Mouse (Mus musculus) thymus, postnatal 4 days (tissue): ENCODE data around the gene Ptpn1.

ENCODE experiments used
- DNase-seq: peaks from one replicate; pipeline ENCODE4 v3.0.0; 2021

Gene Ptpn1

DNA sequence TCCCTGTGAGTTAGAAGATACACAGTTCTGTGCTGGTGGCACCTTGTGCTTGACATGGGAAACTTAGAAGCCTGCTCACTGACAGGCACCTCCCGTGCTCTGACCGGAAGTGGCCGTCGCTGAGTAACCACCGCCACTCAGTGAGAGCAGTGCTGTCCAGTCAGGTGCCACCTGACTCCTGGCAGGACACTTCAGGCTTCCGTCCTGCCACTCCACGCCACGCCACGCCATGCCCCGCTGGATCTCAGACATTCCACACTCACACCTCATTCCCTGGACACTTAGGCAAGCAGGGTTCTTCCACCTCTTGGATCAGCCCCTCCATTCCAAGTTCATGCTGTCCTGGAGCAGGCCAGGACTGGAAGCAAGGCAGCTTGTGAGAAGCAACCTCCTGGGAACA lies 46.4 kb downstream of the Ptpn1 start:
- DNase-seq = no peak

DNA sequence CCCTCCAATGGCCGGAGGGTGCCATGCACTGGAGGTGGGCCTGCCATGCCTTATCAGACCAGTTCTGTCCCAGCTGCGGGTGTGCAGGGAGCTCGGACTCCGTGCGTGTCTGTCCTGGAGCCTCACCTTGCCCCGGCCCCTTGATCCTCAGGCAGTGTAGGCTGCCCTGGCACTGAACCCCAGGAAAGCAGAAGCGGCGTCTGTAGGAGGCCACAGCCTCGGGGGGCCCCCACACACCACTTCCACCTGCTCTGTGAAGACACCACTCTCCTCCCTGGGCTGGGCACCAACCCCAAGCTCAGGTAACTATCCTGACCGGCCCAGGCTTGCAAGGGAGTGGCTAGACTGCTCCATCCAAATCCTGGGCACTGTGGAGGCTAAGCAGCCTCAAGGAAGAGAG lies 48.5 kb downstream of the Ptpn1 start:
- DNase-seq = no peak

DNA sequence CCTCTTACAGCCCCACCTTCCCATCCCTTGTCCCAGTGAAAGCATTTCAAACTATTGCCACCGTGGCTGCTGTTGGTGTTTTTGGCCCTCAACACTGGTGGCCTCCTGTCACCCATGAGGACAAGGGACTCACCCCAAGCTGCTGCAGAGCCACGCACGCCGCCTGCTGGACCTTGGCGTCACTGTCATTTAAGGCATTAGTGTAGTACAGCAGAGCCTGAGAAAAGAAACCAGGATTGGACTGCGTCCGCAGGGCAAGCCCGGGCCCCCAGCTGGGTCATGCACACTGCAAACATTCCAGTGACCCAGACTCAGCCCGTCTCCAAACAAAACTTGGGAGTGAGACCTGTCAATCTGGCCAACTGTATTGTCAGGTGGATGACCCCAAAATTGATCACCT lies 50.8 kb downstream of the Ptpn1 start:
- no peak for DNase-seq

DNA sequence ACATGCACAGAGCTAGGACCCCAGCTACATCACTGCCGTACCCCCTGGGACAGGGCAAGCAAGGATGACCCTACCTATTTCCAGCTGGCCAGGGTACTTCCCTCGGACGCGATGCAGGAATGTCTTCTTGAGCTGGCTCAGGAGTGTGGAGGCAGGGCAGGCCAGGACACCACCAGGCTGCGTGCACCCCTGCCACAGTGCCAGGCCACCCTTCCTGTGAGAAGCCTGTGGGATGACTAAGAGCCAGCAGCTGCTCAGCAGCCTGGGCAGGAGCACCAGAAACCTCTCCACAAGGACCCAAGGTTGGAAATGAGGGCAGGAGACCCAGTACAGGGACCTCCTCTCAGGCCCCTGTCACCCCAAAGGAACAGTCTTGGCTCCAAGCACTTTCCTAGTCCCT lies 52.5 kb downstream of the Ptpn1 start:
- DNase-seq = no peak

DNA sequence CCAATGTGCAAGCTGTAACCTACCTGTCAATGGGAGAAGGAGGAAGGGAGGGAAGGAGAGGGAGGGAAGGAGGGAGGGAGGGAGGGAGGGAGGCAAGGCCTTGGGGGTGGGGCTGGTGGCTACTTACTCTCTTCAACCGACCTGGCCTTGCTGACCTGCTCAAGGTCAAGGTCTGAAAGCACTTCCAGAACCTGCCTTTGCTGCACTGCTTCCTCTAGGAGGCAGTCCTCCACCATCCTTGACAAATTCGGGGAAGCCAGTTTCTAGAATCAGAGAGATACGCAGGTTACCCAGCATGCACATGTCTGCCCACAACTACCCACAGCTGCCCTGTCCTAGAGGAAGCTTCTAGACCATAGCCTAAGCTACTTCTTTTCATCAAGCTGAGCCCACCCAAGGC lies 53.1 kb downstream of the Ptpn1 start:
- DNase-seq = no peak

DNA sequence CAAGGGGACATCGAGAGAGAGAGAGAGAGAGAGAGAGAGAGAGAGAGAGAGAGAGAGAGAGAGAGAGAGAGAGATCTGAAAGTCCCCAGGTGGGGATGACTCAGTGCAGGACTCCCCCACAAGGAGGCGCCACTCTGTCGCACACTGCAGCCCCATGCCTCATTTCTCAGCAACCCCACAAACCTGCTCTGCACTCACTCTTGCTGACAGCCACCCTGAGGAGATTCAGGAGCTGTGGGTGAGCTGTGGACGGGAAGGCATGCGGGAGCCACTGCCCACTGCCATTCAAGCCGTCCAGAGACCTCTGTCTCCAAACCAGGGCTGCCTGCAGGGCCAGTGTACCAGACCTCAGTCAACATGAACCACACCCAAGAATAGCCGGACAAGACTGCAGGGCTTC lies 54.9 kb downstream of the Ptpn1 start:
- peak; percentile 83 for DNase-seq

DNA sequence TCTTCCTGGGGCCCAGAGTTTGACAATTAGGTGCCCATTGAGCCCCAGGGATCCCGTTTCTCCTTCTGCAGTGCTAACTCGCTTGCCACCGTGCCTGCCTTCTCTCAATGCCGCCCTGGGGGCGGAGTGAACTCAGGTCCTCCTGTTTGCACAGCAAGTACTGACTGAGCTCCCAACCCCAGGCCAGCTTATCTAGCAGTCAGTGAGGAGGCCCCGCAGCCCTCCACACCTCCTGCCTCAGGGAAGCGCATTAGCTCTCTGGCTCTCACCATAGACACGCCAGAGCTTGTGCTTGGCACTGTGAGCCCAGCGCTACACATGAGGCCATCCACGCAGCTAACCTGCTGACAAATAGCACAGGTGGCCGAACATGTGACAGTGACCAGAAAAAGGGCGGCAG lies 55.8 kb downstream of the Ptpn1 start:
- no peak for DNase-seq

DNA sequence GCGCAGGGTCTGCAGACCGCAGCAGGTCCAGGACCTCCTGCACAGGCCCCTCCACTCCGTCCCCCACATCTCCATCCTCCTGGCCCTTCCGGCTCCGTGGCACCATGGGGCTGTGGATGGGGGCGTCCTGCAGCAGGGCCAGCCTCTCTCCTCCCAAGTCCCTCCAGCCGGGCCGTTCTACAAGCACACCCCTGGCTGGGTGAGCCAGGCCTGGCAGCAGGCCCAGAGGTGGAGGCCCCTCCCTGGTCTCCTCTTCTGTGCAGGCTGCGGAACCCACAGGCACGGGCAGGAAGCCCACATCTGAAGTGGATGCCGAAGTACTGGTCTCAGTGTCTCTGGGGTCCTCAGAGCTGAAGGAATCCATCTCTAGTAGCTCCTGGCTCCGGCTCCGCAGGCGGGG lies 57.5 kb downstream of the Ptpn1 start:
- peak; percentile 40 for DNase-seq

DNA sequence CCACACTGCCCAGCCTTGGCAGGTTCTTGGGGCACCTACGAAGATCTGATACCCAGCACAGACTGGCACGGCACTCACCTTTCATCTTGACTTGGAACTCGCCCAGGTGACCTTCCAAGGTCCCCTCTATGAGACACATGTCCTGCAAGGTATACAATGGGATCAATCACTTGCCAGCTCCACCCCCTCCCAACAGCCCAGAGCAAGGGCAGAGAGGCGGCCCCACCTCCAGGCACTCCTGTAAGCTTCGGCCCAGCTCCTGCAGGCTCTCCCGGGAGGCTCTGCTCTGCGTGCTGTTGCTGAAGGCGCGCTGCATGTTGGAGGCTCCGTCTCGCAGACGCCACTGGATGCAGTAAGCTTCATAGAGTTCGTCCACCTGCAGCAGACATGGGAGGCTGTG lies 61.4 kb downstream of the Ptpn1 start:
- no peak for DNase-seq

DNA sequence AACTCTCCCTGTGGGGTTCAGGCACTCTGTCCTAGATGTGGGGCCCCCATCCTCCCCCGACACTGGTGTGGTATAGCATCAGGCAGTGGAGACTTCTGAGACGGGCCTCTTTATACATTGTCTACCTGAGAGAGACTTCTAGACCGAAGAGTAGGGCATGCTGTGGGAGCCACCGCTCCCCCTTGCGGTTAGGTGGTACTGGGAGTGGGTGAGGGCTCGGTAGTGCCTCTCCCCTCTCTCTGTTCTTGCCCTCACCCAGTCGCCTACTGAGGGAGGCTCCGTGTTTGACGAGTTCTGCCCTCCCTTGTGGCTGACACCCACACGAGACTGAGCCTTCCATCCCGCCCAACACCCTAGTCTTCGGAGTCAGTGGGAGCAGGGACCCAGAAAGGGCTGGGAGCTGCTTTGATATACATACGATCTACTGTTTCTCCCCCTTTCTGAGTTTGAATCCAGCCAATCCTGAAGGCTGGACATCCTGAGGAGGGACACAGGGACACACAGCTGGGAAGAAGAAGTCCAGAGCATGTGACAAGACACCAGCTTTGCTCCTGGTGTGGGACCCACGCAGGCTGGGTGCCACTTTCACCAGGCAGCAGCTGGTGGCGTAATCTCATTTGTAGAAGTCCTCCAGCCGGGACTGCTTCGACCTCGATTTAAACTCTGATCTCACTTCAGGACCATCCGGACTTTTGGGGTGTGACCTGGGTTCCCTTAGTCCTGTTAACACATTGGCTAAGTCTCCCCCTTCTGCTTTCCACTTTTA lies 64.2 kb downstream of the Ptpn1 start:
- peak; percentile 61 for DNase-seq

DNA sequence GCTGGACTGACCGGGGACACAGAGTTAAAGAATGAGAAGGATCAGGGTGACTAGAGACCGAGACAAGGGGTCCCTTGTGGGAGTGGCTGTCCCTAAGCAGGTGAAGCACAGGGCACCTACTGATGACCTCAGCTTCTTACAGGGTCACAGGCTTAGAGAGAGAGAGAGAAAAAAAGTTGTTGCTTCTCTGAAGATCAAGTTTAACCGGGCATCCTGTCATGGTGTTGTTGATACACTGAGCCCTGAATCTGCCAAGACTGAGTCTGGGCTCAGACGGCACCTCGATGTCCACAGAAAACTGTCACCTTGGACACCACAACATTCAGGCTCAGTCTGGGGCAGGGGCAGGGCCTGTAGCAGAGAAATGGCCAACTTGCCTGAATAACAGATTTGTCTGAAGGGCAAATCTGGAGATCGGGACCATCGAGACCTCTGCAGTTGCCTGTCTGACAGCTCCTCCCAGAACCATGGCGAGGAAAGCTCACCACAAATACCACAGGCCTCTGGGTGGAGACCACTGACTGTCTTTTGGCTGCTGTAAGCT lies 64.9 kb downstream of the Ptpn1 start:
- DNase-seq = no peak

DNA sequence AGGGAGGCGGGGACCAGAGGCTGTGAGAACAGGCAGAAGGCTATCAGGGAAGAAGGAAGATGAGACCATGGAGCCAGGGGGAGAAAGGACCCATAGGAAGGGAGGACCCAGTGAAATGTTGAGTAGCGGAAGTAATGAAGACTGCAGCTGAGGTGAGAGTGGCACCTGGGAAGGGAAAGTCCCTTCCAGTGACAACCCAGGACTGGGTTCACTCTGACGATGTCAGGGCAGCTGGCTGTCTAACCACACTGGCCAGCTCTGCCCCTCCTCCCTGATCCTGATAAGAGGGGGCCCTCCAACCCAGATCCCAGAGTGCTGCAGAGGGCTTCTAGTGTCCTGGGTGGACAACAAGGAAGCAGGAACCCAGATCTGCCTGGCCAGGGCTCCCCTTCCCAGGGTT lies 65.7 kb downstream of the Ptpn1 start:
- DNase-seq = no peak

DNA sequence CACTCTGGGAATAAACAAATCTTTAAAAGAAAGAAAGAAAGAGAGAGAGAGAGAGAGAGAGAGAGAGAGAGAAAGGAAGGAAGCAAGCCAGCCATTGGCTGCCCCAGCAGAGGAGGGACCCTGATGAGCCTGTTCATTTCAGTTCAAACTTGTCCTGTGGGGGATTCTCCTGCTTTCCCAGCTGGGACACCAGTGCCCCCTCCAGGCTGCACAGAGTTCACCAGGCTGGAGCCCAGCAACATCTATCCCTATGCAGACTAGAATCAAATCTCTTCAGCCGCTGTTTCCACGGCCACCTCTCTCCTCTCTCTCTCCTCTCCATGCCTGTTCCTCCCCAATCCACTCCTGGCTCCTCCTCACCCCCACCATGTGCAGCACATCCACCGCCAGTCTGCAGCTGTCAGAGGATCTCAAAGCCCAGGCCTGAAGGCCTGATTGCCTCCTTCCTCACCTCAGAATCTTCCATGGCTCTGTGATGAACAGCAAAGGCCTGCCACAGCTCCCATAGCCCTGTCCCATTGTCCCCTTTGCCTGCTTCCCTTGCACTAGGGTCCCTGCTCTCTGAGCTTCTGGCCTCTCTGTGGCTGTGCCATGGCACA lies 67.4 kb downstream of the Ptpn1 start:
- DNase-seq = no peak

DNA sequence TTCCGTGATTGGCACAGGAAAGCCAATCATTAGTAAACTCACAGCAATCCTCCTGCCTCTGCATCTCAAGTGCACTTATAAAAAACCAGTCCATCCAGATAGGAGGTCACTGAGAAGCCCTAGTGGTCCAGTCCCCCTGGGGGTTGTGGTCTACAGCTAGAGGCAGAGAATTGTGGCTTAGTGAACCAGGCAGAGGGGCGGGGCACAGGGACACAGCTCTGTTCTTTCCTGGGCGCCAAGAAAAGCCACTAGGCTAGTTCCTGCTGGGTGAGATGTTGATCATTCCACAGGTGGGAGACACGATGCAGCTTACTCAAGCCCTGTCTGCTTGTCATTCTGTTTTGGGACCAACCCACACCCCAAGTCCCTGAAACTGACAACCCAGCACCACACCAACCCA lies 70.3 kb downstream of the Ptpn1 start:
- no peak for DNase-seq

DNA sequence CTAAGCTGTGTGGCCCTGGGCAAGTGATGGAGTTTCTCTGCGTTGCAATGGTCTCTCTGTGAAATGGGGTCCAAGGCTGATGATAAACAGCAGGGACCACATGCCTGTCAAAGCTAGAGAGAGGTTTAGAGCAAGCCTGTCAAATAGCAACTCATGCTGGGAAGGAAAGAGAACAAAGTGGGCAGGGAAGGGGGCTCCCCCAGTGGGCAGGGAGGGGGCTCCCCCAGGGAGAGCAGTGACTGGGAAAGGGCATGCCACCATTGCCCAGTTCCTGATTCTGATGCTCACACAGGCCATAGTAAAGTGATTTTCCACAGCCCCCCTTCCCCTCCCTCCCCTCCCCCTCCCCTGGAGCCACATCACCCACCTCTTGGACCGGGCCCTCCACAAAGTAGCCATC lies 71.0 kb downstream of the Ptpn1 start:
- DNase-seq = no peak

DNA sequence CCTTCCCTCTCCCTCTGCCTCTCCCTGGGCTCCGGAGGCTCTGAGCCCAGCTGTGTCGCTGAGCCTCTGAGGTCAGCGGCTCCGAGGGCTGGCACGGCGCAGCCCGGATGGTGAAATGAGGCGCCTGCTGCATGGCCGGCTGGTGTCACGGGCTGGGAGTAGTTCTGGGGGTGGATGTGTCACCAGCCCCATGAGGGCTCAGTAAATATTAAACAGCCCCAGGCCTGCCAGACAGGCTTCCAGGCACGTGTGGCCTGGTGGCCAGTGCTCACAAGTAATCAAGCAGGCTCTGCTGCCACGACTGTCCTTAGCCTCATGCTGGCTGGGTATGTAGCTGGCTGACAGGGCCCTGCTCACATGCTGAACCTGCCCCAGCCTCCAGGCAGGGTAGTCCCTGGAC lies 71.6 kb downstream of the Ptpn1 start:
- DNase-seq = no peak

DNA sequence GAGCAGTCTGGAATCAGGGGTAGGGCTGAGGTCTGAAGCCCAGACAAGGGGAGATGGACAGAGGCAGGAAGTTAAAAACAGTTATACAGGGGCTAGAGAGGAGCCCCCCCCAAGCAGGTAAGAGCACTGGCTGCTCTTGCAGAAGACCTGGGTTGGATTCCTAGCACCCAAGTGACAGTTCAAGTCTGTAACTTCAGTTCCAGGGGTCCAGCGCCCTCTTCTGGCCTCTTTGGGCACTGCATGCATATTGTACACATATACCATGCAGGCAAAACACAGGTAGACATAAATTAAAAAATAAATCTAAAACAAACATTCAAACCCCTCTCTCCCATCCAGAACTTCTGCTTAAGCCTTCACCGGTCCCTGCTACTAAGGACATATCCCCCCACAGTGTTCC lies 72.5 kb downstream of the Ptpn1 start:
- no peak for DNase-seq

DNA sequence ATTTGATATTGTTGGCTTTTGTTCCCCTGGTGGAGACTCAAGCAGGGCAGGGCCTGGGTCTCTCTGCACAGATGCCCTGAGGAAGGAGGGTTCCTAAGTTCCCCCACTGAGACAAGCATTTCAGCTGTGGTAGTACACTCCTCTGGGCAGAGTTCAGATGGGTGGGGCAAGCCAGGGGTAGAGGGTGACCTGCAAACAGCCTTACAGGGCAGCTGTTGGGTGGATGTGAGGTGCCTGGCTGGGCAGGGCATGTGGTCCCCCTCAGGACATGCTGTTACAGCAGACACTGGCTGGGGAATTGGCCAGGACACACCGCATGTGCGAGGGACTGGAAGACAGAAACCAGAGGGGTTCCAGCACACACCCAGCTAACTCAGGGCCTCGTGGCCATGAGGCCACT lies 73.1 kb downstream of the Ptpn1 start:
- DNase-seq = no peak

DNA sequence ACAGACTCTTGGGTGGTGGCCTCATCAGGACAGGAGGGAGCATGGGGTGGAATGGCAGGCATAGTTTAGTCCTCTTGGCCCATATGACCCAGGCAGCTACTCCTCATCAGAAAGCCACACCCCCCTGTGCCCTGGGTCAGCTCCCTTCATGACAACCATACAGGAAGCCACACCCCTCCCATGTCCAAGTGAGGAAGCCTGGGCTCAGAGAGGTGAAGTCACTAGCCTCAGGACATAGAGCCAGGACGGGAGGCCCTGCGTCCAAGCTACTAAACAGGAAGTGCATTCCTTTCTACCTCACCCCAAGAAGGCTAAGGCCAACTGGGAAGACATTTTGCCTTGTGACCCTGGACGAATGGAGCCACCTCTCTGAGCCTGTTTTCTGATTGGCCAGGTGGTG lies 73.8 kb downstream of the Ptpn1 start:
- no peak for DNase-seq

DNA sequence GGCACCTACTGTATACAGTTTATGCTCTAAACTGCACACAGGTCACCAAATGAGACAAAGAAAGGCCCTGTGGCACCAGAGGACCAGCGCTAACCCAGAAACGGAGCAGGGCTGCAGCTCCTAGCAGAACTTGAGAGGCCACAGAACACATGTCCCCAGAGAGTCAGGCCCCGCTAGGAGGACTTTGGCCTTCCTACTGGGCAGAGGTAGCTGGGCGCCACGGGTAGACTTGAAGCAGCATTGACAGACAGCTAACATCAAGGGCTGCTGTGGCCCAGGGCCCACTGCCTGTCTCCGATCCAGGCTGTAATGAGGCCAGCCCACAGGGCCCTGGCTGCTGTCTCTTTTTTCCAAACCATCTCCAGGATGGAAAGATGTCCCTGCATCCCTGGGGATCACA lies 74.6 kb downstream of the Ptpn1 start:
- DNase-seq = no peak

DNA sequence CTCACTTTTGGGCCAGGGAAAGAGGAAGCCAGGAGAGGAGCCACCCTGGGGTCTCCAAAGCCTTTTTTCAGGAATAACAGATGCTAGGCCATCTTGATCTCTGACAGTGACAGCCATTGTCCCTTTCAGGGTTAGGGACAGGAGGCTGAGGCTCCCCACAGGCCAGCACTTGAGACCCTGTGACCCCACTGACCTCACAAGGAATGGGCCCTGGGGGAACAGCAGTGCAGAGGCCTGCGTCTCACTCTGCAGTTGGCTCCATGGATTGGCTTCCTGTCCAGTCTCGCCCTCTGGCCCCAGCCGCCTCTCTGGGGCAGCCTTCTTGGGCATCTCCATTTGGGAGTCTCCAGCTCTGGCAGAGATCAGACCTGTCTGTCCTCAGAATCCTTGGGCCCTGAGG lies 76.3 kb downstream of the Ptpn1 start:
- no peak for DNase-seq

DNA sequence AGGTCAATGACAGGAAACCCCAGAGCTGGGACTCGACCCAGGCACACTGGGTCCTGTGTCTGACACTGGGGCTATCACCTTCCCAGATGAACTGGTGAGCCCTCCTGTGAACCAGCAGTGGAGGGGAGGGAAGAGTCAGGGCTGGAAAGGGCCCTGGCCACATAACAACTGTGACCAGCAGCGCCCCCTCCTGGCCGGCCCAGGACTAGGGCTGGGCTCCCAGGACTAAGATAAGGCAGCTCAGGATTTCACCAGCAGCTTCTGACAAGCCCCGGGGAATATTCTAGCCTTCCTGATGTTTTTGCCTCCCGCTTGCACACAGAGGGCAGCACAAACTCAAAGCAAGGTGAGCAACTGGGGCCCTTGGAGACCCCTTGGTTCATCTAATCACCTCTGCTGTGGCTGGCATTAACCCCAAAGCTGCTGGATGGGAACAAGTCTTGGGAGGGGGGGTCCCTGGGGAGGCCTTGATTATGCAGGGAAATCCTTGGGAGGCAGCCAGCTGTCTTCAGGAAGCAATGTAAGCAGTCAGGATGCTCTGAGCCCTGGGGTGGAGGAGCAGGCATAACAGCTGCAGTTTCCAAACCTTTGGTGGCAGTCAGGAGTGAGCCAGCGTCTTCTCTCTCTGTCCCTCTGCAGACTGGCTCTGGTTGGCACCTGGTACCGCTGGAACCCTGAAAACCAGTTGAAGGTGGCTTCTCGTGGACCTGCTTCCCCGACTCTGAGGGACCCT lies 78.2 kb downstream of the Ptpn1 start, which contains the start of gene Ripor3:
TSS of gene Ripor3 (minus strand) at position 683 of the 733 bp plus-strand sequence.
- DNase-seq = peak; percentile 89

DNA sequence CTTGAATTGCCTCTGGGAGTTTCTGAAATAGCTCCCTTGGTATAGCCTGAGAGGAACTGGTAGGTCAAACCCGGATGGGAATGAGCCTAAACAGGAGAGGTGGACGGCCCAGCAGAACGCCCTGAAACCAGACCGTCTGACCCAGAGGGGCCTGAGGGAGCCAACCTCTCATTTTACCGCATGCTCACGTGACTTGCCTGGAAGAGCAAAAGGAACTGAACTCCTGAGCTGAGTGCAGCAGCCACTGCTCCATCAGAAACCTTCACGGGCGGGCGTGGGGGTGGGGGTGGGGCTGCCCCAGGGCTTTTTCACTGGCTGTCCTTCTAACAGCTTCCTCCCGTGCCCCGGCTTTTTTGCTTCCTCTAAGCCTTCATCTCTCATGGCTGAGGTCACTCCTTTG lies 79.0 kb downstream of the Ptpn1 start:
- no peak for DNase-seq

DNA sequence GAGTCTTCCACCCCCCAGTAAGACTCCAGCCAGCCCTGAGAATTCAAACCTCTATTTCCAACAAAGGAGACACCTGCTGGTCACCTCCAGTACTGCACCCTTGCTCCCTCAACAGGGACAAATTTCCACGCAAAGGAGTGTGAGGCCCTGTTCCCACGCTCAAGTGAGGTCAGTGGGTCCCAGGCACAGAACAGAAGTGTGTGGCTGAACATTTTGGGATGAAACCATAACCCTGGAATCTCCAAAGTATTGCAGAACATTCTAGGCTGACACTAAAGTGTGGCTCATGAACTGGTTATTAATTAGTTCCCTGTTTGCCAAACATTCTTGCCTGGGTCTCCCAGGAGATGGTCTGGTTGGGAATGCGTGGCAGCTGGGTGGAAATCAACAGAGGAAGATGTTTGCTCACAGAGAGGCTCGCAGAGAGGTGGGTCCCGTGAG lies 85.1 kb downstream of the Ptpn1 start:
- peak; percentile 88 for DNase-seq
